Mouse (Mus musculus): ENCODE data around the gene Anapc15-ps. TPM values are rescaled to one million over a fixed set of nuclear protein-coding genes. Genes with fewer than 3 reads are reported as not detected.
A peak's percentile ranks its signal among the peaks of the same experiment; 100 is the strongest.

Anapc15-ps gene
- polyA plus RNA-seq, 1 experiment from 2014 or later: not detected

GRCm38 (mm10) chr10:95705747-95706146, 32.5 kb upstream of the Anapc15-ps start:
- no peak for ATAC-seq (ENCODE audit: low FRiP score)
- H3K4me2 ChIP-seq: no peak overlapping the region
- 91% methylated on average over 3 of the region's 3 CpGs for WGBS
- no peaks in the 10 kb centered on the region for H3K27me3 ChIP-seq
- no peaks in the 10 kb centered on the region for H3K9me3 ChIP-seq
- H3K9ac ChIP-seq: no peak overlapping the region
- H3K27ac ChIP-seq: no peak overlapping the region
- no peaks in the 10 kb centered on the region for H3K36me3 ChIP-seq
- H3K4me1 ChIP-seq (replicated peaks): peaks cover 6% of the 10 kb centered on the region; the same call in 1 of the 2 replicates
- H3K4me3 ChIP-seq: no peak overlapping the region

GRCm38 (mm10) chr10:95704847-95705246, 31.6 kb upstream of the Anapc15-ps start:
- Histone ChIP-seq H3K9ac (no peak overlapping the region), H3K9me3 (no peaks in the 10 kb centered on the region), H3K27ac (no peak overlapping the region), H3K36me3 (no peaks in the 10 kb centered on the region), H3K27me3 (no peaks in the 10 kb centered on the region), H3K4me2 (no peak overlapping the region), H3K4me1 (replicated peaks) (no peaks in the 10 kb centered on the region), H3K4me3 (no peak overlapping the region)
- no peak for ATAC-seq (ENCODE audit: low FRiP score)
- 93% methylated on average over 6 of the region's 6 CpGs for WGBS

- H3K27me3 ChIP-seq: no peaks in the 10 kb centered on the region
- H3K4me3 ChIP-seq: no peak overlapping the region
- 92% methylated on average over 5 of the region's 5 CpGs for WGBS
- no peak overlapping the region for H3K27ac ChIP-seq
- no peak overlapping the region for H3K4me2 ChIP-seq
- no peaks in the 10 kb centered on the region for H3K4me1 ChIP-seq (replicated peaks)
- H3K36me3 ChIP-seq: no peaks in the 10 kb centered on the region
- H3K9me3 ChIP-seq: no peaks in the 10 kb centered on the region
- no peak for ATAC-seq (ENCODE audit: low FRiP score)
- no peak overlapping the region for H3K9ac ChIP-seq
Measured at GRCm38 (mm10) chr10:95703730-95704129, 30.5 kb upstream of the Anapc15-ps start.

- no peaks in the 10 kb centered on the region for H3K36me3 ChIP-seq
- 51% methylated on average over 4 of the region's 4 CpGs for WGBS
- no peak overlapping the region for H3K27ac ChIP-seq
- no peak for ATAC-seq (ENCODE audit: low FRiP score)
- H3K27me3 ChIP-seq: no peaks in the 10 kb centered on the region
- H3K4me1 ChIP-seq (replicated peaks): no peaks in the 10 kb centered on the region; the same call in 1 of the 2 replicates
- H3K4me3 ChIP-seq: no peak overlapping the region
- no peaks in the 10 kb centered on the region for H3K9me3 ChIP-seq
- no peak overlapping the region for H3K9ac ChIP-seq
- no peak overlapping the region for H3K4me2 ChIP-seq
Measured at GRCm38 (mm10) chr10:95700422-95700821, 27.2 kb upstream of the Anapc15-ps start.

GRCm38 (mm10) chr10:95698920-95699714, 25.9 kb upstream of the Anapc15-ps start:
- Histone ChIP-seq H3K4me3 (no peak overlapping the region), H3K9me3 (no peaks in the 10 kb centered on the region), H3K4me1 (replicated peaks) (peaks cover 8% of the 10 kb centered on the region), H3K9ac (no peak overlapping the region), H3K36me3 (no peaks in the 10 kb centered on the region), H3K4me2 (no peak overlapping the region), H3K27ac (no peak overlapping the region), H3K27me3 (no peaks in the 10 kb centered on the region)
- ATAC-seq (ENCODE audit: low FRiP score): no peak
- 89% methylated on average over 8 of the region's 8 CpGs for WGBS

GRCm38 (mm10) chr10:95696253-95696641, 23.0 kb upstream of the Anapc15-ps start:
- Histone ChIP-seq H3K27ac (no peak overlapping the region), H3K4me2 (no peak overlapping the region), H3K9me3 (no peaks in the 10 kb centered on the region), H3K4me3 (no peak overlapping the region), H3K36me3 (no peaks in the 10 kb centered on the region), H3K9ac (no peak overlapping the region), H3K27me3 (no peaks in the 10 kb centered on the region), H3K4me1 (replicated peaks) (peaks cover 8% of the 10 kb centered on the region)
- WGBS: 43% methylated on average over 3 of the region's 3 CpGs
- no peak for ATAC-seq (ENCODE audit: low FRiP score)

- no peak for ATAC-seq (ENCODE audit: low FRiP score)
- Histone ChIP-seq H3K27me3 (no peaks in the 10 kb centered on the region), H3K27ac (no peak overlapping the region; the same call in 1 of the 2 replicates), H3K9me3 (no peaks in the 10 kb centered on the region), H3K4me1 (replicated peaks) (peaks cover 8% of the 10 kb centered on the region), H3K4me3 (no peak overlapping the region), H3K4me2 (no peak overlapping the region), H3K36me3 (no peaks in the 10 kb centered on the region), H3K9ac (no peak overlapping the region)
- WGBS: 84% methylated on average over 18 of the region's 18 CpGs
Measured at GRCm38 (mm10) chr10:95695603-95696252, 22.5 kb upstream of the Anapc15-ps start.

GRCm38 (mm10) chr10:95694559-95695251, 21.5 kb upstream of the Anapc15-ps start:
- no peaks in the 10 kb centered on the region for H3K27me3 ChIP-seq

GRCm38 (mm10) chr10:95691347-95691746, 18.1 kb upstream of the Anapc15-ps start:
- Histone ChIP-seq H3K9me3 (no peaks in the 10 kb centered on the region), H3K4me3 (no peak overlapping the region), H3K36me3 (no peaks in the 10 kb centered on the region), H3K27me3 (no peaks in the 10 kb centered on the region), H3K4me1 (replicated peaks) (peaks cover 8% of the 10 kb centered on the region), H3K9ac (no peak overlapping the region), H3K27ac (no peak overlapping the region), H3K4me2 (no peak overlapping the region)
- ATAC-seq (ENCODE audit: low FRiP score): no peak
- 94% methylated on average over 4 of the region's 4 CpGs for WGBS

More at GRCm38 (mm10) chr10:95694559-95695251, 21.5 kb upstream of the Anapc15-ps start:
- ATAC-seq (ENCODE audit: low FRiP score): peak; percentile 61
- no peak overlapping the region for H3K4me3 ChIP-seq
- H3K9me3 ChIP-seq: no peaks in the 10 kb centered on the region
- H3K4me2 ChIP-seq: 0 out of 2 replicates have a peak overlapping the region, but pooled peaks have one; percentile 6
- H3K9ac ChIP-seq: no peak overlapping the region
- no peaks in the 10 kb centered on the region for H3K36me3 ChIP-seq
- H3K27ac ChIP-seq: peak overlapping the region; percentile 37; the same call in 1 of the 2 replicates
- WGBS: 55% methylated on average over 12 of the region's 12 CpGs
- peaks cover 8% of the 10 kb centered on the region for H3K4me1 ChIP-seq (replicated peaks)

- no peak overlapping the region for H3K27ac ChIP-seq
- H3K4me1 ChIP-seq (replicated peaks): peaks cover 10% of the 10 kb centered on the region; the same call in 1 of the 2 replicates
- H3K9me3 ChIP-seq: no peaks in the 10 kb centered on the region
- no peaks in the 10 kb centered on the region for H3K36me3 ChIP-seq
- H3K4me2 ChIP-seq: no peak overlapping the region
- H3K27me3 ChIP-seq: no peaks in the 10 kb centered on the region
- H3K9ac ChIP-seq: no peak overlapping the region
- H3K4me3 ChIP-seq: no peak overlapping the region
- 100% methylated on average over 1 of the region's 1 CpGs for WGBS
- no peak for ATAC-seq (ENCODE audit: low FRiP score)
Measured at GRCm38 (mm10) chr10:95689833-95690232, 16.6 kb upstream of the Anapc15-ps start.

- Histone ChIP-seq H3K4me1 (replicated peaks) (peaks cover 7% of the 10 kb centered on the region; the same call in 1 of the 2 replicates), H3K9me3 (no peaks in the 10 kb centered on the region), H3K4me2 (no peak overlapping the region), H3K4me3 (no peak overlapping the region), H3K27me3 (no peaks in the 10 kb centered on the region), H3K9ac (no peak overlapping the region), H3K27ac (no peak overlapping the region), H3K36me3 (no peaks in the 10 kb centered on the region)
- no peak for ATAC-seq (ENCODE audit: low FRiP score)
- 83% methylated on average over 7 of the region's 7 CpGs for WGBS
Measured at GRCm38 (mm10) chr10:95689058-95689457, 15.8 kb upstream of the Anapc15-ps start.

GRCm38 (mm10) chr10:95687558-95688141, 14.4 kb upstream of the Anapc15-ps start:
- Histone ChIP-seq H3K4me2 (no peak overlapping the region), H3K9me3 (no peaks in the 10 kb centered on the region), H3K9ac (no peak overlapping the region), H3K27ac (no peak overlapping the region), H3K36me3 (no peaks in the 10 kb centered on the region), H3K4me3 (no peak overlapping the region), H3K4me1 (replicated peaks) (peaks cover 7% of the 10 kb centered on the region; the same call in 1 of the 2 replicates), H3K27me3 (no peaks in the 10 kb centered on the region)
- peak; percentile 41; the same call in 1 of the 2 replicates for ATAC-seq (ENCODE audit: low FRiP score)
- WGBS: 72% methylated on average over 21 of the region's 21 CpGs

All from hindbrain, embryonic 13.5 days (tissue).